Mouse (Mus musculus) cerebellum, adult 2 months (tissue): Measurements from ENCODE around the gene Marcksl1. TPM values are rescaled to one million over a fixed set of nuclear protein-coding genes. Genes with fewer than 3 reads are reported as not detected.

Experiments
- DNase-seq, 2 experiments: peaks; one replicate each; pipeline ENCODE4 v3.0.0; 2021
- H3K27ac ChIP-seq: fragments of 200-500 bp; 2 replicates; pipeline ENCODE4 v1.5.1; 2012; ENCODE audit warnings: low read length, control low read depth, inconsistent platforms; ENCODE audit not compliant: insufficient read depth
- H3K27me3 ChIP-seq: fragments of 200-500 bp; 2 replicates; pipeline ENCODE4 v1.6.1; 2012; ENCODE audit warnings: inconsistent platforms, mild to moderate bottlenecking, low read length, moderate library complexity; ENCODE audit not compliant: control insufficient read depth, insufficient read depth
- H3K4me1 ChIP-seq: fragments of 200-500 bp; 2 replicates; pipeline ENCODE4 v1.6.1; 2011; ENCODE audit warnings: low read length; ENCODE audit not compliant: control insufficient read depth, insufficient read depth
- H3K4me3 ChIP-seq: fragments of 200-500 bp; replicated peaks from 2 replicates; pipeline ENCODE3; 2011; ENCODE audit warnings: mild to moderate bottlenecking, low read depth, low read length, control low read depth; ENCODE audit not compliant: insufficient read depth
- CTCF ChIP-seq: fragments of 200-500 bp; IDR thresholded peaks from 2 replicates; pipeline ENCODE4 v1.5.1; 2011; ENCODE audit warnings: low read depth, mild to moderate bottlenecking, control low read depth, low read length, moderate library complexity, borderline replicate concordance; ENCODE audit not compliant: insufficient read depth
- POLR2A ChIP-seq: fragments of 200-500 bp; IDR thresholded peaks from 2 replicates; pipeline ENCODE4 v1.6.1; 2011; ENCODE audit warnings: low read length, control low read depth, borderline replicate concordance; ENCODE audit not compliant: insufficient read depth
- WGBS: fragments of 180-500 bp; shearing (Covaris S2); methylation state at CpG from one replicate; pipeline ENCODE4 v1.1.7; 2018; 5-methylcytosine and 5-hydroxymethylcytosine counted together
- polyA plus RNA-seq: library from polyadenylated mRNA; depleted of rRNA; stranded (reverse); fragments of >200 nt; gene quantifications from 2 replicates; pipeline ENCODE4 v1.2.3, GENCODE M21; 2012; rRNA removed

The Marcksl1 gene
- polyA plus RNA-seq: 68.0 and 70.0 TPM in 2 replicates

- peaks cover 3% of the 10 kb centered on the region; the same call in 1 of the 2 replicates for H3K27me3 ChIP-seq
- H3K27ac ChIP-seq: no peak within 1 kb of the TSS
- no peak for TF ChIP-seq CTCF
- TF ChIP-seq POLR2A: no peak
- H3K4me3 ChIP-seq: peak within 1 kb of the TSS; percentile 32
- 12% methylated on average over 46 of the region's 47 CpGs for WGBS
- DNase-seq: peak; percentile 29 to 38
- no peaks in the 10 kb centered on the region for H3K4me1 ChIP-seq
These were observed at the start of gene Marcksl1 for GRCm38 (mm10) chr4:129513086-129513767. TSS of gene Marcksl1 (plus strand) at chr4:129513581.

- TF ChIP-seq POLR2A (no peak), CTCF (no peak)
- no peaks in the 10 kb centered on the region for H3K27me3 ChIP-seq
- no peak overlapping the region for H3K27ac ChIP-seq
- DNase-seq: peak in 1 of 2 experiments; percentile 44
- no peak overlapping the region for H3K4me3 ChIP-seq
- H3K4me1 ChIP-seq: peaks cover 15% of the 10 kb centered on the region; the same call in 1 of the 2 replicates
- WGBS: 38% methylated on average over 4 of the region's 4 CpGs
These were observed 49.0 kb upstream of the Marcksl1 start for GRCm38 (mm10) chr4:129464286-129464815.

GRCm38 (mm10) chr4:129476047-129476446, 37.3 kb upstream of the Marcksl1 start:
- WGBS: 90% methylated on average over 11 of the region's 11 CpGs
- DNase-seq: no peak
- Histone ChIP-seq H3K27ac (no peak overlapping the region), H3K4me3 (no peak overlapping the region), H3K27me3 (no peaks in the 10 kb centered on the region), H3K4me1 (no peaks in the 10 kb centered on the region; the same call in 1 of the 2 replicates)
- TF ChIP-seq CTCF (no peak), POLR2A (no peak)

GRCm38 (mm10) chr4:129479863-129480262, 33.5 kb upstream of the Marcksl1 start:
- no peaks in the 10 kb centered on the region for H3K27me3 ChIP-seq
- WGBS: 95% methylated on average over 3 of the region's 3 CpGs
- DNase-seq: no peak

GRCm38 (mm10) chr4:129481090-129481489, 32.3 kb upstream of the Marcksl1 start:
- TF ChIP-seq CTCF (no peak), POLR2A (no peak)
- no peak overlapping the region for H3K27ac ChIP-seq
- H3K4me1 ChIP-seq: no peaks in the 10 kb centered on the region; the same call in 1 of the 2 replicates
- 96% methylated on average over 1 of the region's 1 CpGs for WGBS
- H3K27me3 ChIP-seq: no peaks in the 10 kb centered on the region
- DNase-seq: no peak
- H3K4me3 ChIP-seq: no peak overlapping the region

More at GRCm38 (mm10) chr4:129479863-129480262, 33.5 kb upstream of the Marcksl1 start:
- Histone ChIP-seq H3K27ac (no peak overlapping the region), H3K4me3 (no peak overlapping the region), H3K4me1 (no peaks in the 10 kb centered on the region; the same call in 1 of the 2 replicates)
- TF ChIP-seq CTCF (no peak), POLR2A (no peak)

GRCm38 (mm10) chr4:129490972-129491880, 22.2 kb upstream of the Marcksl1 start, which contains the start of the genes Tssk3 and Fam229a:
TSS of gene Tssk3 (minus strand) at chr4:129491022.
TSS of gene Fam229a (plus strand) at chr4:129491190.
- 7% methylated on average over 70 of the region's 70 CpGs for WGBS
- no peak for TF ChIP-seq POLR2A
- no peak for TF ChIP-seq CTCF
- Histone ChIP-seq H3K4me1 (no peaks in the 10 kb centered on the region), H3K27me3 (no peaks in the 10 kb centered on the region), H3K4me3 (peak within 1 kb of the TSS; percentile 11), H3K27ac (no peak within 1 kb of the TSS)
- peak; percentile 55 to 56 for DNase-seq

GRCm38 (mm10) chr4:129494681-129495080, 18.7 kb upstream of the Marcksl1 start:
- Histone ChIP-seq H3K4me1 (no peaks in the 10 kb centered on the region), H3K27me3 (no peaks in the 10 kb centered on the region), H3K27ac (no peak overlapping the region), H3K4me3 (no peak overlapping the region)
- WGBS: 68% methylated on average over 7 of the region's 7 CpGs
- TF ChIP-seq POLR2A (no peak), CTCF (no peak)
- no peak for DNase-seq
